Mouse (Mus musculus) cortical plate, adult 2 months (tissue): ENCODE data around the gene Entpd5. TPM values are rescaled to one million over a fixed set of nuclear protein-coding genes. Genes with fewer than 3 reads are reported as not detected.

Experiments
- H3K27ac ChIP-seq: fragments of 200-500 bp; 2 replicates; pipeline ENCODE4 v1.5.1; 2012; ENCODE audit warnings: low read length, control low read depth, inconsistent platforms; ENCODE audit not compliant: insufficient read depth
- H3K4me1 ChIP-seq: fragments of 200-500 bp; 2 replicates; pipeline ENCODE4 v1.6.1; 2011; ENCODE audit warnings: low read length; ENCODE audit not compliant: control insufficient read depth, insufficient read depth
- H3K4me3 ChIP-seq: fragments of 200-500 bp; 2 replicates; pipeline ENCODE4 v1.5.1; 2011; ENCODE audit warnings: mild to moderate bottlenecking, low read length, control low read depth; ENCODE audit not compliant: insufficient read depth
- CTCF ChIP-seq: fragments of 200-500 bp; IDR thresholded peaks from 2 replicates; pipeline ENCODE4 v1.5.1; 2011; ENCODE audit warnings: mild to moderate bottlenecking, control low read depth, low read length; ENCODE audit not compliant: insufficient read depth; ENCODE audit errors: extremely low read depth
- POLR2A ChIP-seq: fragments of 200-500 bp; IDR thresholded peaks from 2 replicates; pipeline ENCODE4 v1.6.1; 2011; ENCODE audit warnings: mild to moderate bottlenecking, low read length, control low read depth; ENCODE audit not compliant: insufficient read depth; ENCODE audit errors: extremely low read depth
- polyA plus RNA-seq: library from polyadenylated mRNA; depleted of rRNA; stranded (reverse); fragments of >200 nt; gene quantifications from 2 replicates; pipeline ENCODE4 v1.2.3, GENCODE M21; 2012

Entpd5 gene
- polyA plus RNA-seq, 1 experiment = 20.3 TPM

GRCm38 (mm10) chr12:84388097-84388496, 20.7 kb downstream of the Entpd5 start:
- no peak for TF ChIP-seq POLR2A
- TF ChIP-seq CTCF = no peak
- no peak overlapping the region for H3K4me3 ChIP-seq
- no peaks in the 10 kb centered on the region for H3K4me1 ChIP-seq
- H3K27ac ChIP-seq = no peak overlapping the region

DNA sequence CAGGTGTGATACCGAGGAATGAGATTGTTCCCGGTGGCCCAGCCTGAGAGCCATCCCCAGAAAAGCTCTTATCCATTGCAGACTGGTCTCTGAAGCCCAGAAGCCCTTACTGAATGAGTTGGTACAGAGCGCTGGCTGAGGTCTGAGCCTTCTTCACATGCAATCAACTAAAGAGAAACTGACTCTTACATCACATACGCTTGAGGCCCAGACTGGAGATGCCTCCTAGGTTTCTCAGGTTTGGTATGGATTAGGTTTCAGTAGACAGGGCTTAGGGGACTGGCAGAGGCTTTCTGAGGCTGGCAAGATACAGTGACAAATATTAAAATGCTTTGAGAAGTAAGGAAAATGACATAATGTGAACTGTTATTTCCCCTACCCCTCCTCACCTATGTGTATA, 23.4 kb downstream of the Entpd5 start:
- H3K27ac ChIP-seq = no peak overlapping the region
- no peak for TF ChIP-seq CTCF
- TF ChIP-seq POLR2A = no peak

GRCm38 (mm10) chr12:84384644-84385081, 24.2 kb downstream of the Entpd5 start:
- no peak overlapping the region for H3K4me3 ChIP-seq
- no peak overlapping the region for H3K27ac ChIP-seq
- no peak for TF ChIP-seq POLR2A
- no peak for TF ChIP-seq CTCF
- H3K4me1 ChIP-seq = no peaks in the 10 kb centered on the region

More for the DNA sequence above, 23.4 kb downstream of the Entpd5 start:
- Histone ChIP-seq H3K4me3 (no peak overlapping the region), H3K4me1 (no peaks in the 10 kb centered on the region)

DNA sequence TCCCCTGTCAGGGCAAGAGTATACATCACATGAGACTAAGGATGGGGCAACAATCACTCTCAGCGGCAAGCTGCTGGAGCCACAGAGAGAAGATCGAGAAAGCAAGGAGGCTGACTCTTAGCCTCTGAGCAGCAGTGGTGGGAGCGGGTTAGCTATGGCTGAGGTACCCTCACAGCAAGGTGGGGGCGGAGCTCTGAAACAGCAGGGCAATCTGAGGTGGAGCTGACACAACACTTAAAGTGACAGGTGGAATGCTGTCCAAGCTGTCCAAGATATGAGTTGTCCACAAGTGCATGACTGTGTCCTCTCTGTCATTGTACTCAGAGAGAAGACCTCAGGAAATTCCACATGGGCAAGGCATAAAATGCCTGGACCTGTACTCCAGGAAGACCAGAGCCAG, 26.5 kb downstream of the Entpd5 start:
- no peak overlapping the region for H3K4me3 ChIP-seq
- no peaks in the 10 kb centered on the region for H3K4me1 ChIP-seq
- H3K27ac ChIP-seq = no peak overlapping the region
- TF ChIP-seq CTCF = no peak
- TF ChIP-seq POLR2A = no peak

- TF ChIP-seq CTCF (no peak), POLR2A (no peak)
- Histone ChIP-seq H3K4me3 (no peak overlapping the region), H3K4me1 (no peaks in the 10 kb centered on the region), H3K27ac (no peak overlapping the region)
These were observed 34.9 kb downstream of the Entpd5 start for GRCm38 (mm10) chr12:84373831-84374481.

DNA sequence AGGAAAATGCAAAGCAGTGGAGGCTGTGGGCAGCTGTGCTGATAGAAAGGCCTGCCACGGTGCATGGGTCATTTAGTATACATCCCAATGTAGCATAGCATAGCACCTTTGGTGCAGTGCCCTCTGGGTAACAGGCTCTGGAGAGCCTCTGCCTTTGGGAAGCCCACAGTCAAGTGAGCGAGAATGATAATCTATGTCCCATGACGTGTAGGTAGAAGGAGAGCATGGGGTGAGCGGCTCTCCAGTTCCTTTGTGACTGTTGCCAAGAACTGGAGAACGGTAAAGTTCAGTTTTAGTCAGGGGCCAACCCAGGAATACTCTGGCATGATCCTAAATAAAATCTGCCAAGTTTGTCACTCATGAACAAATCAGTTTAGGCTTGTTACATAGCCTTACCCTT, 37.2 kb downstream of the Entpd5 start:
- no peaks in the 10 kb centered on the region for H3K4me1 ChIP-seq
- no peak overlapping the region for H3K4me3 ChIP-seq
- H3K27ac ChIP-seq = no peak overlapping the region
- TF ChIP-seq CTCF = no peak
- no peak for TF ChIP-seq POLR2A

DNA sequence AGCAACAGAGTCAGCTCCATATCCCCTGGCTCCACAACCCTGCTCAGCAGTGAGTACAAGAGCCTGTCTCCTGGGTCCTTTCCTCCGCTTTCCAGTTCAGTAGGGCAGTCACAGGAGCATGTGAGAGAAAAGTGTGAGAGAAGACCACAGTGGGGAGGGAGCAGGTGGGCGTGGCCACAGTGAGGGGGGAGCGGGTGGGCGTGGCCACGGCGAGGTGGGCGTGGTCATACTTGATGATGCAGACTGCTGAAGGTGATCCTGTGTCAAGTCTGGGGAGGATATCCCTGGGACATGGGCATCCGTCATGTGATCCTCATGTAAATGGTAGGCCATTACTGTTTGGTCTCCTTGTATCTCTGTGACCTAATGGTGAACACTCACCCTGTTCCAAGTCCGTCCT, 41.9 kb downstream of the Entpd5 start:
- 0 out of 2 replicates have a peak, but pooled peaks cover 1% of the 10 kb centered on the region for H3K4me1 ChIP-seq
- no peak overlapping the region for H3K27ac ChIP-seq

GRCm38 (mm10) chr12:84365137-84365536, 43.7 kb downstream of the Entpd5 start:
- no peak overlapping the region for H3K27ac ChIP-seq
- H3K4me3 ChIP-seq = no peak overlapping the region
- H3K4me1 ChIP-seq = peaks cover 3% of the 10 kb centered on the region; the same call in 1 of the 2 replicates
- TF ChIP-seq CTCF = no peak
- TF ChIP-seq POLR2A = no peak

More for the DNA sequence above, 41.9 kb downstream of the Entpd5 start:
- H3K4me3 ChIP-seq = no peak overlapping the region
- no peak for TF ChIP-seq POLR2A
- no peak for TF ChIP-seq CTCF

DNA sequence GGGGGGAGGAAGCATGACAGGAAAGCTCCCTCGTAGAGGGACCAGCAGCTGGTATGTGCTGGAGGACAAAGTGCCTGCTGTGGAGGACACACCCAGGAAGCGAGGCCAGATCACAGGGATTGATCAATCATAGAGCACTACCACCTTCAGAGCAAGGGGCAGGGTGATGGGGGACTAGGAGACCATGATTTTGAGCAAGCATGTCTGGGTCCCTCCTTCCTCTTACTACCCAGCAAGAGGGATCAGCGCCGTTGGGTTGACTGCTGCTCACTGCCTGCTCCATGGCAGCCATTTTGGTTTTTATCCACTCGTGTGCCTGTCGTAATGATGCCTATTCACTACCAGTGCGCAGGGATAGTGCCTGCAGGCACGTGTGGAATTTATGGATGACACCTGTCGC, 44.5 kb downstream of the Entpd5 start:
- Histone ChIP-seq H3K4me3 (no peak overlapping the region), H3K4me1 (peaks cover 3% of the 10 kb centered on the region; the same call in 1 of the 2 replicates), H3K27ac (no peak overlapping the region)
- TF ChIP-seq POLR2A (no peak), CTCF (no peak)

GRCm38 (mm10) chr12:84362872-84363271, 46.0 kb downstream of the Entpd5 start:
- peak overlapping the region; percentile 64; the same call in 1 of the 2 replicates for H3K4me3 ChIP-seq
- TF ChIP-seq POLR2A (no peak), CTCF (no peak)
- peaks cover 3% of the 10 kb centered on the region; the same call in 1 of the 2 replicates for H3K4me1 ChIP-seq
- no peak overlapping the region for H3K27ac ChIP-seq
